ENCODE assay signal across 8 mouse cellular contexts in genomic region chr16:44615172-44615877, GRCm38 (mm10). TPM values are rescaled to one million over a fixed set of nuclear protein-coding genes. Genes with fewer than 3 reads are reported as not detected.
DNase-seq lines count a peak whose midpoint lies in the region; ATAC-seq and TF ChIP-seq lines count a peak whose summit lies in the region.

No protein-coding gene starts in this region.

- no peak overlapping the region for H3K4me3 ChIP-seq in lung, postnatal 0 days (ENCODE audit: low read depth, low read length)
- H3K4me3 ChIP-seq in intestine, embryonic 15.5 days (replicated peaks) = no peak overlapping the region
- no peak overlapping the region for H3K4me3 ChIP-seq in stomach, embryonic 15.5 days (replicated peaks)

- H3K27me3 ChIP-seq in lung, postnatal 0 days (replicated peaks; ENCODE audit: insufficient read depth, low read length) = no peaks in the 10 kb centered on the region
- H3K27me3 ChIP-seq in intestine, embryonic 15.5 days (replicated peaks) = no peaks in the 10 kb centered on the region
- H3K27me3 ChIP-seq in stomach, embryonic 15.5 days (replicated peaks) = no peaks in the 10 kb centered on the region

- H3K4me1 ChIP-seq in lung, postnatal 0 days (ENCODE audit: insufficient read depth, low read depth, low read length) = peaks cover 12% of the 10 kb centered on the region
- H3K4me1 ChIP-seq in intestine, embryonic 15.5 days (replicated peaks) = peaks cover 11% of the 10 kb centered on the region
- peaks cover 14% of the 10 kb centered on the region; the same call in 1 of the 2 replicates for H3K4me1 ChIP-seq in stomach, embryonic 15.5 days

- no peaks in the 10 kb centered on the region for H3K9me3 ChIP-seq in lung, postnatal 0 days (ENCODE audit: low read length)
- H3K9me3 ChIP-seq in intestine, embryonic 15.5 days = no peaks in the 10 kb centered on the region
- H3K9me3 ChIP-seq in stomach, embryonic 15.5 days = no peaks in the 10 kb centered on the region

- TF ChIP-seq CTCF in lung, postnatal 0 days (IDR thresholded peaks at IDR 0.05) = no peak

- no peaks in the 10 kb centered on the region for H3K36me3 ChIP-seq in lung, postnatal 0 days (ENCODE audit: insufficient read depth, low read length)
- H3K36me3 ChIP-seq in intestine, embryonic 15.5 days = no peaks in the 10 kb centered on the region
- no peaks in the 10 kb centered on the region for H3K36me3 ChIP-seq in stomach, embryonic 15.5 days

- DNase-seq in embryo, embryonic 11 days = peak; percentile 40
- DNase-seq in embryo, embryonic 9.5 days (ENCODE audit: extremely low spot score) = no peak
- peak; percentile 27 for DNase-seq in lung, postnatal 0 days (ENCODE audit: low spot score)
- DNase-seq in lung, postnatal 4 days = no peak
- DNase-seq in ovary, postnatal 14 days (ENCODE audit: low spot score) = no peak
- no peak for DNase-seq in adrenal gland, adult 2 months

- 42% methylated on average over 9 of the region's 9 CpGs for WGBS in lung, postnatal 0 days
- 52% methylated on average over 9 of the region's 9 CpGs for WGBS in intestine, embryonic 15.5 days
- WGBS in stomach, embryonic 15.5 days = 41% methylated on average over 9 of the region's 9 CpGs

- ATAC-seq in lung, postnatal 0 days = no peak
- ATAC-seq in intestine, embryonic 15.5 days = 0 out of 2 replicates have a peak, but pooled peaks have one; percentile 32
- no peak for ATAC-seq in stomach, embryonic 15.5 days (ENCODE audit: insufficient read depth, low FRiP score, low read depth)

- no peak overlapping the region for H3K27ac ChIP-seq in lung, postnatal 0 days (ENCODE audit: low read length)
- H3K27ac ChIP-seq in intestine, embryonic 15.5 days = peak overlapping the region; percentile 60
- peak overlapping the region; percentile 82; the same call in 1 of the 2 replicates for H3K27ac ChIP-seq in stomach, embryonic 15.5 days

- no peak overlapping the region for H3K4me2 ChIP-seq in lung, postnatal 0 days (replicated peaks; ENCODE audit: low read depth, low read length)
- H3K4me2 ChIP-seq in intestine, embryonic 15.5 days (replicated peaks) = no peak overlapping the region
- no peak overlapping the region for H3K4me2 ChIP-seq in stomach, embryonic 15.5 days

- no peak overlapping the region for H3K9ac ChIP-seq in lung, postnatal 0 days (replicated peaks; ENCODE audit: low read depth)
- no peak overlapping the region for H3K9ac ChIP-seq in intestine, embryonic 15.5 days
- no peak overlapping the region for H3K9ac ChIP-seq in stomach, embryonic 15.5 days

- no peak for TF ChIP-seq EP300 in lung, postnatal 0 days (IDR thresholded peaks at IDR 0.05)

RNA-seq across cellular contexts. Expression of gene Boc, which starts 56.6 kb away (rescaled TPM):
- 13.7 and 14.1 TPM in 2 replicates for polyA plus RNA-seq in lung, postnatal 0 days (2015; fragmentation: Nextera tagmentation; extraction: Ambion mirVana)
- 9.8 and 10.3 TPM in 2 replicates for polyA plus RNA-seq in intestine, embryonic 15.5 days (2015; fragmentation: Nextera tagmentation; extraction: Ambion mirVana)
- 12.6 and 14.0 TPM in 2 replicates for polyA plus RNA-seq in stomach, embryonic 15.5 days (2015; fragmentation: Nextera tagmentation; extraction: Ambion mirVana)
- 10 to 100 TPM; 46.3 to 52.1 TPM for total RNA-seq in adrenal gland, adult 2 months (2021)
- polyA plus RNA-seq in adrenal gland, adult 2 months (2012; rRNA removed) = 73.4 and 94.6 TPM in 2 replicates

Comparison
In these comparisons a context has a peak if more than half of its experiments do, and no peak if none do; other contexts are left out.
1. DNase-seq: peak in embryo, embryonic 11 days (single experiment) and lung, postnatal 0 days (single experiment); none in embryo, embryonic 9.5 days (single experiment), lung, postnatal 4 days (0 of 2), ovary, postnatal 14 days (single experiment) and adrenal gland, adult 2 months (single experiment).